Mouse (Mus musculus) olfactory bulb, adult 2 months (tissue): ENCODE data around the gene Ryr1.

Experiments
- CTCF ChIP-seq: fragments of 200-500 bp; IDR thresholded peaks from 2 replicates; pipeline ENCODE4 v1.5.1; 2012; ENCODE audit warnings: low read depth, mild to moderate bottlenecking, low read length, moderate library complexity; ENCODE audit not compliant: insufficient read depth
- POLR2A ChIP-seq: fragments of 200-500 bp; IDR thresholded peaks from 2 replicates; pipeline ENCODE4 v1.6.1; 2012; ENCODE audit warnings: mild to moderate bottlenecking, low read depth, low read length, moderate library complexity; ENCODE audit not compliant: insufficient read depth

DNA sequence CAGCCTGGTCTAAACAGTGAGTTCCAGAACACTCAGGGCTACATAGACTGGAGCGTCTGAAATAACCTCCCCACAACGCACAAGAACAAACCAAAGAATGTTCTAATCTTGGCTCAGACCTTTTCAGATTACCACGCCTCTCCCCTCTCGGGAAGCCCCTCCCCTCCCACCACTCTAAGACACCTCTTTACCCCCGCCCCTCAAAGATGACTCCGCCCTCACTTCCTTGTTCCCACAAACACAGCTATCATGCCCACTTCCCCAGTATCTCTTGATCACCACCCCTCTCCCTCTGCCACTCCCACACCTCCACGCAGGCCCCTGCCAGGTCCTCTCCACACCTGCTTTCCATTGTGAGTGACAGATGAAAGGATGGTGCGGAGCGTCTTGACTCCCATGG is 116.3 kb downstream of the Ryr1 start:
- TF ChIP-seq CTCF, result no peak
- no peak for TF ChIP-seq POLR2A
